Mouse (Mus musculus) heart, embryonic 11.5 days (tissue): ENCODE results near the gene Lad1. TPM values are rescaled to one million over a fixed set of nuclear protein-coding genes. Genes with fewer than 3 reads are reported as not detected.

Experiments used
- ATAC-seq: fragments of 200-750 bp; cut with Nextera tagmentation; replicated peaks from 2 replicates; pipeline ENCODE4 v1.8.0; 2017; ENCODE audit warnings: moderate library complexity; ENCODE audit not compliant: insufficient number of reproducible peaks, low FRiP score, low TSS enrichment
- H3K27ac ChIP-seq: fragments of 300-500 bp; sonication (generic); 2 replicates; pipeline ENCODE4 v1.5.1; 2014; ENCODE audit warnings: mild to moderate bottlenecking, low read depth, low read length
- H3K27me3 ChIP-seq: fragments of 300-500 bp; sonication (generic); 2 replicates; pipeline ENCODE4 v1.6.1; 2014; ENCODE audit warnings: mild to moderate bottlenecking, low read length, mixed read lengths; ENCODE audit not compliant: control insufficient read depth, insufficient read depth
- H3K36me3 ChIP-seq: fragments of 300-500 bp; sonication (generic); 2 replicates; pipeline ENCODE4 v1.6.1; 2014; ENCODE audit warnings: mild to moderate bottlenecking, low read length, moderate library complexity, mixed read lengths; ENCODE audit not compliant: control insufficient read depth, insufficient read depth
- H3K4me1 ChIP-seq: fragments of 300-500 bp; sonication (generic); 2 replicates; pipeline ENCODE4 v1.6.1; 2014; ENCODE audit warnings: low read length; ENCODE audit not compliant: control insufficient read depth, insufficient read depth
- H3K4me2 ChIP-seq: fragments of 300-500 bp; sonication (generic); 2 replicates; pipeline ENCODE4 v1.6.1; 2014; ENCODE audit warnings: mild to moderate bottlenecking, moderate library complexity
- H3K4me3 ChIP-seq: fragments of 300-500 bp; sonication (generic); 2 replicates; pipeline ENCODE4 v1.5.1; 2014; ENCODE audit warnings: low read depth, low read length
- H3K9ac ChIP-seq: fragments of 300-500 bp; sonication (generic); 2 replicates; pipeline ENCODE4 v1.6.1; 2014; ENCODE audit warnings: mild to moderate bottlenecking, low read depth, low read length, moderate library complexity
- H3K9me3 ChIP-seq: fragments of 300-500 bp; sonication (generic); replicated peaks from 2 replicates; pipeline ENCODE4 v1.6.1; 2016; ENCODE audit warnings: low read length; ENCODE audit not compliant: control insufficient read depth
- WGBS: fragments of 180-500 bp; shearing (Covaris S2); extraction: QIAGEN DNeasy Blood & Tissue Kit; methylation state at CpG from one replicate; pipeline ENCODE4 v1.1.7; 2014; ENCODE audit not compliant: insufficient replicate concordance; 5-methylcytosine and 5-hydroxymethylcytosine counted together
- polyA plus RNA-seq: library from polyadenylated mRNA; unstranded; fragments of >200 nt; fragmentation: Nextera tagmentation; extraction: Ambion mirVana; gene quantifications from 2 replicates; pipeline ENCODE4 v1.2.1, GENCODE M21; 2014

Gene Lad1
- polyA plus RNA-seq, 1 experiment from 2014 or later = 2.3 TPM

DNA sequence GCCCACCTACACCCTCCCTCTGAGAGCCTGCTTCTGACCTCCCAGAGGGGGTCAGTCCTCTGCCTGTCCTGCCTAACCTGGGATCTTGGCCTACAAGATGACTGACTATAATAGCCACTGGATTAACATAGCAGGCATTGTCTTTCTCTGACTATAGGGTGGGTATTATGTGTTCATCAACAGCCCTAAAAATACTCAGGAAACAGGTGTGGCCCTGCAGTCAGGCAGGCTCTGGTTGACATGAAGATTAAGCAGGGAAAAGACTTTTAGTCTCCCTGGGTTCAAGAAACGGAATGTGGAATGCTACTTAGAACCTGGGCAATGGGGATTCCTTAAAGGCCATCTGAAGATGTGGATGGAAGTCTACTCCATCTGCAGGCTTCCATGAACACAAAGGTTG is 19.9 kb upstream of the Lad1 start:
- 0 out of 2 replicates have a peak overlapping the region, but pooled peaks have one; percentile 65 for H3K4me3 ChIP-seq

DNA sequence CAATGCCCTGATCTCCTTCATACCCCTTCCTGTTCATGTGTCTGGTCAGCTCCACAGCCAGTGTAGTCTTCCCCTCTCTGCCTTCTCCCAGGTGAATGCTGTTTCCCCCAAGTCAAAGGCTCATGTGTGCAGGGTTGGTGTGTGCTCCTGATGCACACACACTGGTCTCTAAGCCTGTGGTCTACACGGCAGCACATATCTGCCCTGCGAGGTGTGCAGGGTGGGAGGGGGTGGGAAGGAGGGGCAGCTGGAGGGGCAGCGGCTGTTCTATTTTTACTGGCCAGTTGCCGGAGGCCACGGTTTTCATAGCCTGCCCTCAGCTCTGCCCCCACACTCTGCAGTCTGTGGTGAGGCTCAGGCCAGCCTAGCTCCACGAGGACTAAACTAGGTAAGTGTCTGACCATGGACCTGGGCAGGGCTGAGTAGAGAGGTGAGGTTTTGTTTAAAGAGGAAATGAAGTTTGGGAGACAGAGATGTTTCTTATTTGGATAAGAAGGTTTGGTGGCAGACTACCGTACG is 19.2 kb upstream of the Lad1 start:
- 0 out of 2 replicates have a peak, but pooled peaks have one; percentile 11 for ATAC-seq
- peak overlapping the region; percentile 65 for H3K4me3 ChIP-seq
- 11% methylated on average over 8 of the region's 8 CpGs for WGBS
- peak overlapping the region; percentile 87 for H3K9ac ChIP-seq
- H3K9me3 ChIP-seq = no peaks in the 10 kb centered on the region
- peaks cover 82% of the 10 kb centered on the region for H3K4me1 ChIP-seq
- peak overlapping the region; percentile 100 for H3K27ac ChIP-seq
- no peaks in the 10 kb centered on the region; the same call in 1 of the 2 replicates for H3K36me3 ChIP-seq
- peak overlapping the region; percentile 88 for H3K4me2 ChIP-seq
- no peaks in the 10 kb centered on the region for H3K27me3 ChIP-seq

More for the DNA sequence above, 19.9 kb upstream of the Lad1 start:
- Histone ChIP-seq H3K9ac (peak overlapping the region; percentile 87), H3K4me1 (peaks cover 80% of the 10 kb centered on the region), H3K4me2 (peak overlapping the region; percentile 88), H3K27me3 (no peaks in the 10 kb centered on the region), H3K9me3 (no peaks in the 10 kb centered on the region), H3K36me3 (no peaks in the 10 kb centered on the region; the same call in 1 of the 2 replicates), H3K27ac (peak overlapping the region; percentile 100)
- WGBS = 59% methylated on average over 1 of the region's 1 CpGs
- ATAC-seq = no peak

DNA sequence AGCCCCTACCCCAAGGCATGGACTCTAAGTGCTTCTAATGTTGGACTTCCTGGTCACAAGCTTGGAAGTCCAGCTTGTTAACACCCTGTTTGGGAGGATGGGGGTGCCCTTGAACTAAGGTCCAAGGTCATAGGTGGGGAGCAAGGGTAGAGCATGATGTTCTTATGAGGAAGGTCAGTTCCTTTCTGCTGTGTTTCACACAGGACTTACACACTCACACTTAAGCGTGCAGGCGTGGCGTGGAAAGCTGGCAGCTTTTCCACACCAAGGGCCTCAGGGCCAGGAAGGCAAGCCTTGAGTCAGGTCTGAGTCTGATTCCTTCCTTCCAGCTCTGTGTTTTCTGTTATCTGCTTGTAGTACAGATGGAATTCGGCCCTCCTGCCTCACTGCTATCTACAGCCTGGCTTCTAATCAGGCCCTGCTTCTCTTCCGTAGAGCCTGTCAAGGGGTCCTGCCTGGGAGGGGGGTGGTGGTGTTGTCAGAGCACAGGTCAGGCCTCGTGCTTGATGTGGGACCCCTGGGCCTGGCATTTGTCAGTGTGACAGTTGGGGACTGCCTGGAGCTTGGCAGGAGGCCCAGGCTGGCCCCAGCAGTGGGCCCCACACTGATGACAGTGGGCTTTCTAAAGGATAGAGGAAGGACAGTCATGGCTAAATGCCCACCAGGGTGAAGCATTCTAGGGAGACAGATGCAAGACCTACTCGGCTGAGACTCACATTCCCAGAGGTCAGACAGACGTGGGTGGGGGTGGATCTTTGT is 18.0 kb upstream of the Lad1 start:
- Histone ChIP-seq H3K36me3 (peaks cover 8% of the 10 kb centered on the region), H3K4me3 (peak overlapping the region; percentile 65), H3K27ac (peak overlapping the region; percentile 100), H3K9ac (peak overlapping the region; percentile 87), H3K4me1 (peaks cover 84% of the 10 kb centered on the region), H3K27me3 (no peaks in the 10 kb centered on the region), H3K9me3 (no peaks in the 10 kb centered on the region), H3K4me2 (peak overlapping the region; percentile 88)
- peak; percentile 91 for ATAC-seq
- 5% methylated on average over 8 of the region's 8 CpGs for WGBS

DNA sequence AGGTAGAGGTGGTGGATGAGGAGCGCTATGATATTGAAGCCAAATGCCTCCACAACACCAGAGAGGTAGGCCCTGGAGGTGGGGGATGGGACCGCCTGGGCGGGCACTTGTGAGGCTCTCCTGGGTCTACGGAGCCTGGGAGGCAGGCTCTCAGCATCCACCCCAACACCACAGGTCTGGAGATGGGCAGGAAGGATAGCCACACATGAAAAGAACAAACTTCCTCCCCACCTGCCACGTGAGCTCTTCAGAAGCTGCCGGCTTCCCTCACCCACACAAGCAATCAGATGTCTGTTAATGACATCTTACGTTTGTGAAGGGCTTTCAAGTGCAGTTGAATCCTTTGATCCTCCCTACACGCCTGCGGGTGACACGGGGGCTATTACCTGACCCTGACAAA is 10.9 kb upstream of the Lad1 start:
- no peak overlapping the region for H3K27ac ChIP-seq
- no peak for ATAC-seq
- H3K4me3 ChIP-seq = no peak overlapping the region
- peaks cover 44% of the 10 kb centered on the region for H3K4me1 ChIP-seq
- WGBS = 38% methylated on average over 10 of the region's 10 CpGs
- H3K36me3 ChIP-seq = peaks cover 17% of the 10 kb centered on the region
- no peaks in the 10 kb centered on the region for H3K27me3 ChIP-seq
- no peak overlapping the region for H3K4me2 ChIP-seq
- no peaks in the 10 kb centered on the region for H3K9me3 ChIP-seq
- H3K9ac ChIP-seq = no peak overlapping the region

DNA sequence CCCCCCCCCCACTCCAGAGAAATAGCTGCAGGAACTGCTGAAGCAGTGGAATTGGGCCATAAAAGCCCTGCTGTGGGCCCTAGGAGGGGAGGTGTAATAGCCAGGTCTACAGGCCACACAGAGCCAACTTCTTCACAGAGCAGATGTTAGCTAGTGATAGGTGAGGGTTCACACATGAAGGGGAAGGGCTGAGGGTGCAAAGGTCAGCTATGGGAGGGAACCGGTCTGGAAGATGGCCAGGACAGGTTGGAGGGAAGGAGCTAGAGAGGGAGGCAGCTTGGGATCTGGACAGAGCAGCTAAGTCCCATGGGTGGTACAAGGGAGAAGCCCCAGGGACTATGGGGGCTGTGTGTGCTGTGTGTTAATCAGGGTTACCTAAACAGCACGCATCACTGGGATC is 8.2 kb upstream of the Lad1 start:
- no peak for ATAC-seq
- WGBS = 65% methylated on average over 2 of the region's 2 CpGs
- Histone ChIP-seq H3K4me2 (no peak overlapping the region), H3K9me3 (no peaks in the 10 kb centered on the region), H3K4me3 (no peak overlapping the region), H3K36me3 (peaks cover 9% of the 10 kb centered on the region), H3K9ac (no peak overlapping the region), H3K27me3 (no peaks in the 10 kb centered on the region), H3K4me1 (peaks cover 32% of the 10 kb centered on the region), H3K27ac (no peak overlapping the region)

DNA sequence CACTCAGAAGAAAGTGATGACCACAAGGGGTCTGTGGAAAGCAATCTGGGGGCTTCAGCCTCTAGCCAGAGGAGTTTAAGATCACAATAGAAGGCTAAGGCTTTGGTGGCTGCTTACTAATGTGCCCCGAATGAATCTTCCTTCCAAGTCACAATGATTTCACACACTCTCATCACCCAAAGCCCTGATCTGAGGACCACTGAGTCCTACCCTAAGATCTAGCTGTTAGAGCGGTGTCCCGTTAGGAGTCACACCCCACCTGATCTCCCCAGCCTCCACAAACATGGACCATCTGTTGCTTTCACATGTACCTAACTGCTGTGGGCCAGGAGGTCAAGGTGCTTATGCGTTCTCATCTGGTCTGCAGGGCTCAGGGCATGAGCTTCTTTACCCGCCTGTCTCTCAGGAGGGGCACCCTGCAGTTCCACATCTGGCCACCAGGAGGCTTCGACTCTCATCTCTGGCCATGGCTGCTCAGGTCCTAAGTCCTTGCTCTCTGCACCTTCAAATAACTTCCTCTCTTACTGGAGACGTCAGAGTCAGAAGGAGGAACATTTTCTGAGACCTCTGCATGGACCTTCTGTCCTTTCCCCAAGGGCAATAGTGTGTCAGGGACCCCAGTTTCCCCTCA is 7.3 kb upstream of the Lad1 start:
- H3K9ac ChIP-seq = no peak overlapping the region
- no peaks in the 10 kb centered on the region for H3K9me3 ChIP-seq
- no peak for ATAC-seq
- H3K4me3 ChIP-seq = no peak overlapping the region
- peaks cover 27% of the 10 kb centered on the region for H3K4me1 ChIP-seq
- no peaks in the 10 kb centered on the region for H3K27me3 ChIP-seq
- no peak overlapping the region for H3K4me2 ChIP-seq
- H3K27ac ChIP-seq = peak overlapping the region; percentile 30; the same call in 1 of the 2 replicates
- 29% methylated on average over 7 of the region's 7 CpGs for WGBS
- peaks cover 9% of the 10 kb centered on the region; the same call in 1 of the 2 replicates for H3K36me3 ChIP-seq

DNA sequence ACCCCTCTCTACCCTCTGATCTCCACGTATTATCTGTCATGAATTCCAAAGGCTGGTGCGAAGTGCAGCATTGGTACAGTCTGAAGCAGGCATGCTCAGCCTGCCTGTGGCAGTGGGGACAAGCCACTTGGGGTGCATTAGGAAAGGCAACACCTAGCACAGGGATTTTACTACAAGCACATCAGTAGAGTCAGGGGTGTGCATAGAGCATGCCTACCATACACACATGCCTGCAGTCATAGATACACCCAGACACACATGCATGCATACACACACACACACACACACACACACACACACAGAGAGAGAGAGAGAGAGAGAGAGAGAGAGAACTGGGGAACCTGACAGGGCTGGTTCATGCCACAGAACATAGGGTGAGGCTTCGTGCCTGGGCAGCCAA is 6.2 kb upstream of the Lad1 start:
- Histone ChIP-seq H3K4me3 (no peak overlapping the region), H3K36me3 (peaks cover 9% of the 10 kb centered on the region; the same call in 1 of the 2 replicates), H3K27ac (peak overlapping the region; percentile 78), H3K4me2 (no peak overlapping the region; the same call in 1 of the 2 replicates), H3K4me1 (peaks cover 27% of the 10 kb centered on the region), H3K9me3 (no peaks in the 10 kb centered on the region), H3K27me3 (no peaks in the 10 kb centered on the region), H3K9ac (no peak overlapping the region)
- WGBS = 58% methylated on average over 3 of the region's 3 CpGs
- ATAC-seq = no peak

DNA sequence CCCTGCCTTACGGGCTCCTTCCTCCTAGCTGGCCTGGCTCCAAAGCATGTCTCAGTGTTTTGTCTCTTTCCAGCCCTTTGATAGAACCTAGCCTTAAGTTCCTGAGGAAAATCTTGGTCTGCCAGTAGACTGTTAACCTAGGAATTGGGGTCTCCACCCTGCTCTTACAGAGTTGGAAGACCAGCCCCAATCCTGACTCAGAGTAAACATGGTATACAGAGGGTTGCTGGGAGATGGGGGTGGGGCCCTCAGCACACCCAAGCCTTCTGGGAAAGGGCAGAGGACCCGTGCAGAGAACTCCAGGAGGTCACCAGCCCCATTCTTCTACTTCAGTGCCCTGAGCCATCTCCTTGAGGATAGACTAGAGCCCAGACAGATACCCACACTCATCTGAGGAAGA is 5.8 kb upstream of the Lad1 start:
- WGBS = 28% methylated on average over 2 of the region's 2 CpGs
- peak overlapping the region; percentile 29; the same call in 1 of the 2 replicates for H3K9ac ChIP-seq
- ATAC-seq = no peak
- peaks cover 2% of the 10 kb centered on the region; the same call in 1 of the 2 replicates for H3K27me3 ChIP-seq
- H3K4me1 ChIP-seq = peaks cover 27% of the 10 kb centered on the region
- H3K9me3 ChIP-seq = no peaks in the 10 kb centered on the region
- H3K4me2 ChIP-seq = peak overlapping the region; percentile 23
- H3K36me3 ChIP-seq = peaks cover 7% of the 10 kb centered on the region; the same call in 1 of the 2 replicates
- no peak overlapping the region for H3K4me3 ChIP-seq
- peak overlapping the region; percentile 78 for H3K27ac ChIP-seq
